Mouse (Mus musculus) MEL (cell line): ENCODE results near the gene Kcnh1. TPM values are rescaled to one million over a fixed set of nuclear protein-coding genes. Genes with fewer than 3 reads are reported as not detected.
A peak's percentile ranks its signal among the peaks of the same experiment; 100 is the strongest.

Source experiments
- DNase-seq: peaks from one replicate; pipeline ENCODE4 v3.0.0; 2011; ENCODE audit warnings: low read depth, low spot score
- H3K27ac ChIP-seq: 2 replicates; pipeline ENCODE4 v1.5.1; 2012; ENCODE audit warnings: low read depth, mild to moderate bottlenecking, control low read depth, low read length, moderate library complexity; ENCODE audit not compliant: control insufficient read depth
- H3K27me3 ChIP-seq, 2 experiments: fragments of 150-350 bp in 1 of 2; sonication (generic) in 1 of 2; 2 replicates each; pipeline ENCODE4 v1.6.1; 2012; ENCODE audit warnings: low read length in 2 of 2, mild to moderate bottlenecking in 2 of 2, improper control_type of control experiment in 1 of 2, moderate library complexity in 1 of 2; ENCODE audit not compliant: insufficient read depth in 2 of 2, control insufficient read depth in 1 of 2
- H3K36me3 ChIP-seq, 2 experiments: 2 replicates each; pipeline ENCODE4 v1.6.1; 2012 to 2014; ENCODE audit warnings: low read length in 2 of 2, improper control_type of control experiment in 1 of 2, inconsistent platforms in 1 of 2, mild to moderate bottlenecking in 1 of 2; ENCODE audit not compliant: insufficient read depth in 2 of 2, control insufficient read depth in 1 of 2
- H3K4me1 ChIP-seq, 2 experiments: fragments of 150-350 bp in 1 of 2; sonication (generic) in 1 of 2; 2 replicates each; pipeline ENCODE4 v1.6.1; 2012; ENCODE audit warnings: low read length in 2 of 2, improper control_type of control experiment in 1 of 2, mild to moderate bottlenecking in 1 of 2; ENCODE audit not compliant: insufficient read depth in 2 of 2, control insufficient read depth in 1 of 2
- H3K4me3 ChIP-seq, 2 experiments: fragments of 150-350 bp in 1 of 2; sonication (generic) in 1 of 2; 2 replicates each; pipeline ENCODE4 v1.5.1; 2012; ENCODE audit warnings: low read depth in 2 of 2, low read length in 2 of 2, mild to moderate bottlenecking in 2 of 2, moderate library complexity in 2 of 2, control low read depth in 1 of 2, improper control_type of control experiment in 1 of 2; ENCODE audit not compliant: control insufficient read depth in 1 of 2, insufficient read depth in 1 of 2
- H3K79me2 ChIP-seq: 2 replicates; pipeline ENCODE4 v1.6.1; 2012; ENCODE audit warnings: mild to moderate bottlenecking, low read length, moderate library complexity; ENCODE audit not compliant: control insufficient read depth, poor library complexity, insufficient read depth
- H3K9ac ChIP-seq: 2 replicates; pipeline ENCODE4 v1.6.1; 2012; ENCODE audit warnings: low read depth, mild to moderate bottlenecking, control low read depth, low read length, moderate library complexity; ENCODE audit not compliant: control insufficient read depth, poor library complexity, severe bottlenecking
- H3K9me3 ChIP-seq: fragments of 150-350 bp; sonication (generic); replicated peaks from 2 replicates; pipeline ENCODE4 v1.6.1; 2012; ENCODE audit warnings: mild to moderate bottlenecking, low read length, improper control_type of control experiment, moderate library complexity; ENCODE audit not compliant: insufficient read depth
- BHLHE40 ChIP-seq: IDR thresholded peaks from 2 replicates; pipeline ENCODE4 v1.6.1; 2012; ENCODE audit warnings: low read depth, mild to moderate bottlenecking, inconsistent platforms, low read length, improper control_type of control experiment, borderline replicate concordance
- CHD2 ChIP-seq: IDR thresholded peaks from 2 replicates; pipeline ENCODE4 v1.6.1; 2011; ENCODE audit warnings: low read length, improper control_type of control experiment
- EP300 ChIP-seq, 2 experiments: IDR thresholded peaks; 2 replicates each; pipeline ENCODE4 v1.6.1; 2011; ENCODE audit warnings: improper control_type of control experiment in 2 of 2, low read length in 2 of 2, low read depth in 1 of 2, mild to moderate bottlenecking in 1 of 2
- ETS1 ChIP-seq: IDR thresholded peaks from 2 replicates; pipeline ENCODE4 v1.6.1; 2012; ENCODE audit warnings: low read depth, mild to moderate bottlenecking, inconsistent platforms, low read length, improper control_type of control experiment, moderate library complexity
- GABPA ChIP-seq: IDR thresholded peaks from 2 replicates; pipeline ENCODE4 v1.6.1; 2012; ENCODE audit warnings: low read depth, mild to moderate bottlenecking, inconsistent platforms, low read length, improper control_type of control experiment, moderate library complexity
- KAT2A ChIP-seq: conservative IDR thresholded peaks from 2 replicates; pipeline ENCODE4 v1.6.1; 2012; ENCODE audit warnings: low read depth, low read length, improper control_type of control experiment, inconsistent platforms
- MAX ChIP-seq: IDR thresholded peaks from 2 replicates; pipeline ENCODE4 v1.6.1; 2011; ENCODE audit warnings: low read length, improper control_type of control experiment
- MAZ ChIP-seq: IDR thresholded peaks from 2 replicates; pipeline ENCODE4 v1.6.1; 2012; ENCODE audit warnings: low read depth, mild to moderate bottlenecking, inconsistent platforms, low read length, improper control_type of control experiment
- MEF2A ChIP-seq: IDR thresholded peaks from 2 replicates; pipeline ENCODE4 v1.6.1; 2014; ENCODE audit warnings: low read depth, mild to moderate bottlenecking, inconsistent platforms, low read length, improper control_type of control experiment; ENCODE audit not compliant: poor library complexity, insufficient replicate concordance, severe bottlenecking; ENCODE audit errors: extremely low read depth
- NELFE ChIP-seq: IDR thresholded peaks from 2 replicates; pipeline ENCODE4 v1.6.1; 2011; ENCODE audit warnings: low read depth, low read length, improper control_type of control experiment
- POLR2AphosphoS5 ChIP-seq: IDR thresholded peaks from 2 replicates; pipeline ENCODE4 v1.6.1; 2012; ENCODE audit warnings: low read depth, borderline replicate concordance, mild to moderate bottlenecking, inconsistent platforms, low read length, moderate library complexity, mixed read lengths
- RAD21 ChIP-seq: IDR thresholded peaks from 2 replicates; pipeline ENCODE4 v1.6.1; 2011; ENCODE audit warnings: mild to moderate bottlenecking, low read depth, low read length, improper control_type of control experiment
- TAL1 ChIP-seq: IDR thresholded peaks from 2 replicates; pipeline ENCODE4 v1.6.1; 2012; ENCODE audit warnings: mild to moderate bottlenecking, inconsistent platforms, low read length, moderate library complexity, mixed read lengths
- TCF12 ChIP-seq: IDR thresholded peaks from 2 replicates; pipeline ENCODE4 v1.6.1; 2014; ENCODE audit warnings: low read depth, mild to moderate bottlenecking, inconsistent platforms, low read length, improper control_type of control experiment, moderate library complexity
- UBTF ChIP-seq: IDR thresholded peaks from 2 replicates; pipeline ENCODE4 v1.6.1; 2012; ENCODE audit warnings: low read depth, mild to moderate bottlenecking, inconsistent platforms, low read length, improper control_type of control experiment, moderate library complexity, borderline replicate concordance; ENCODE audit not compliant: insufficient read depth
- USF1 ChIP-seq: IDR thresholded peaks from 2 replicates; pipeline ENCODE4 v1.6.1; 2014; ENCODE audit warnings: low read depth, mild to moderate bottlenecking, inconsistent platforms, low read length, improper control_type of control experiment, moderate library complexity
- ZC3H11A ChIP-seq: IDR thresholded peaks from 2 replicates; pipeline ENCODE4 v1.6.1; 2012; ENCODE audit warnings: low read depth, mild to moderate bottlenecking, inconsistent platforms, low read length, improper control_type of control experiment
- polyA plus RNA-seq, 2 experiments: library from polyadenylated mRNA; stranded (reverse) in 1 of 2; unstranded in 1 of 2; fragments of >175 nt in 1 of 2; fragments of >200 nt in 1 of 2; gene quantifications; 2 replicates each; pipeline versions ENCODE4 v1.2.1 to v1.2.4; 2012; ENCODE audit warnings: low replicate concordance in 2 of 2, low read depth in 1 of 2; ENCODE audit not compliant: insufficient read length in 2 of 2, insufficient read depth in 1 of 2, missing spikeins in 1 of 2
- total RNA-seq: library from RNA; depleted of rRNA; stranded (reverse); fragments of 300-350 nt; gene quantifications from 2 replicates; pipeline ENCODE4 v1.2.3, GENCODE M21; 2012

Kcnh1 gene
- total and polyA plus RNA-seq, 3 experiments: not detected

DNA sequence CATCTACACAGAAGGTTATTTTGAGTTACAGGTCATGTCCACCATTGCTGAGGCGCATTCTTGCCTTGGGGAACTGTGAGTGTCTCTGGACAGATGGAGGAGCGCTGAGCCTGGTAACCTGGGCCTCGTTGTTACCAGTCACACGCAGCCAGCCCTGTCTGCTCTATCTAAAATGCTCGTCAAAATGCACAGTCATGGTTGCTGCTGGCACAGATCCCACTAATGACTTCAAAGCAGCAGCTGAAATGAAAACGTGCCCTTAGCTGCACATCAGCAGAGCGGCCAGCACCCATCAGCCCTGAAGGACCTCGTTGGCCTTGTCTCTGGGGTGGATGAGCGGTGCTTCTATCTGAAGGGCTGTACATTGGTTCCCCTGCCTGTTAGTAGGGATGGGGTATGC is 311.4 kb downstream of the Kcnh1 start:
- peak; percentile 63; the same call in 1 of the 2 replicates for TF ChIP-seq BHLHE40
- no peak for TF ChIP-seq RAD21
- TF ChIP-seq GABPA: no peak
- TF ChIP-seq ETS1: peak; percentile 79

DNA sequence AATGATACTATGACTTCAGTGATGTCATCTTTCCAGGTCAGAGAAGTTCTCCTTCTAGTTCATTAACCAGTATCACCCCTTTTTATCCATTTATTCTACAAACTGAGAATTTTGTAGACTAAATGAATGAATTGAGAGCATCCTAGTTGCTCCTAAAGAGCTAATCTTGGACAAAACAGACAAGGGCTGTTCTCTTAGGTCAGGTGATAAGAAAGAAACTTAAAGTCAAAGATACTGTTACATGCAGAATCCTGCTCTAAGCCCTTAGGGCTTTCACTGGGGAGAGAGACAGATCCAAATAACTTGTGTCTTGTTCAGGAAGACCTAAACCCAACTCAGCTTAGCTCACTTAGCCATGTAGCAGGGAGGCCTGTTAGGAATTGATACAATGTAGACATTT is 312.3 kb downstream of the Kcnh1 start:
- Histone ChIP-seq H3K9ac (no peak overlapping the region), H3K27ac (no peak overlapping the region), H3K9me3 (no peaks in the 10 kb centered on the region), H3K4me3 (no peak overlapping the region), H3K27me3 (no peaks in the 10 kb centered on the region), H3K4me1 (peaks cover 0 to 9% of the 10 kb centered on the region in 2 experiments; a peak in 3 of 4 replicates), H3K36me3 (no peaks in the 10 kb centered on the region), H3K79me2 (no peaks in the 10 kb centered on the region)
- TF ChIP-seq EP300 (IDR thresholded peaks at IDR 0.05; ENCODE audit: low read depth in 1 of 2, low read length in 2 of 2): peak in 1 of 2 experiments; percentile 7; a peak in 1 of 4 replicates
- no peak; the same call in 1 of the 2 replicates for TF ChIP-seq TCF12
- TF ChIP-seq MEF2A: no peak
- TF ChIP-seq UBTF: no peak
- DNase-seq: no peak

More for the DNA sequence above, 311.4 kb downstream of the Kcnh1 start:
- Histone ChIP-seq H3K9me3 (no peaks in the 10 kb centered on the region), H3K4me3 (no peak overlapping the region), H3K36me3 (no peaks in the 10 kb centered on the region), H3K27ac (no peak overlapping the region), H3K4me1 (peaks cover 0 to 9% of the 10 kb centered on the region in 2 experiments; a peak in 3 of 4 replicates), H3K27me3 (no peaks in the 10 kb centered on the region), H3K9ac (no peak overlapping the region), H3K79me2 (no peaks in the 10 kb centered on the region)
- peak; percentile 68 for DNase-seq

DNA sequence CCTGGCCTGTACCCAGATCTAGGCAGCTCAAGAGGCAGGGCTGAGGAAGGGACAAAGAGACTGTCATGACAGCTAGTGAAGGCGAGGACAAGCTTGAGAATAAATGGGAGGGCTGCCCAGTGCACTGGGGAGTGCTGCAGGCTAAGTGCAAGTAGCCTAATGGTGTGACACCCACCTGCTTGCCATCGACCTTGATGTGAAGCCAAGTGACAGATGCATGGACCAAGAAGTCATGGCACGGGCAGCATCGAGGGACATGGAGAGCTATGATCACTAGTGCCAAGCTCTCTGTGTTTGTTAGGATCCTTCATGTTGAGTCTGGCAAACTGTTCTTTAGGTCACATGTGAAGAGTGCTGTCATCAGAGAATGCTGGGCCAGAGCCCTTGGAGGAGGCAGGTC is 313.1 kb downstream of the Kcnh1 start:
- Histone ChIP-seq H3K36me3 (no peaks in the 10 kb centered on the region), H3K27ac (no peak overlapping the region), H3K9me3 (no peaks in the 10 kb centered on the region), H3K27me3 (no peaks in the 10 kb centered on the region), H3K4me3 (no peak overlapping the region), H3K9ac (no peak overlapping the region), H3K4me1 (peaks cover 0 to 9% of the 10 kb centered on the region in 2 experiments; a peak in 3 of 4 replicates), H3K79me2 (no peaks in the 10 kb centered on the region)
- no peak for DNase-seq
- TF ChIP-seq MAX (no peak), TAL1 (no peak), NELFE (no peak), USF1 (no peak), MEF2A (no peak), KAT2A (no peak), POLR2AphosphoS5 (no peak), MAZ (no peak), CHD2 (no peak), ZC3H11A (no peak)
